Mouse (Mus musculus): ENCODE results near the gene Col10a1. TPM values are rescaled to one million over a fixed set of nuclear protein-coding genes. Genes with fewer than 3 reads are reported as not detected.
A peak's percentile ranks its signal among the peaks of the same experiment; 100 is the strongest.
"Not testable (repeated sequence)": the region's sequence is repeated elsewhere in the genome, so short reads cannot be mapped to it uniquely, and the experiment has no call there.

Col10a1 gene
- polyA plus RNA-seq, 1 experiment from 2014 or later: 0.06 TPM

DNA sequence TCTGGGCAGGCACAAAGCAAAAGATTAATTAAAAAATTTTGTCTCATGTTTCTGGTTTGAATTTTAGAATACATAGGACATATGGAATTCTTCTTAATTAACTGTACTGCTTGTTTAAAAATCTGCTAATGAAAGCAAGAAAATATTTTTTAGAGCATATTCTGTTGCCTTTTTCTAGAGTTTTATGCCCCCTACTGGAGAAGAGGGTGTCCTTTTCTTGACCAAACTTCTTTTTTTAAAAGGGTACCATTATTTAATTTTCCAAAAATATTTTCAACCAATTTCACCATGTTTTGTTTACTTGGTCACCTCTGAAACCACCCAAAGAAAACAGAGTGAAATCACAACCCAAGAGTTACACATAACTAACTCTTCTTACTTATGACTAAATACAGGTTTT is 9.5 kb downstream of the Col10a1 start:
- Histone ChIP-seq H3K27ac (ENCODE audit: low read length) (no peak overlapping the region), H3K4me1 (ENCODE audit: control insufficient read depth, insufficient read depth, low read length) (no peaks in the 10 kb centered on the region), H3K9ac (ENCODE audit: low read depth, low read length) (no peak overlapping the region), H3K4me3 (ENCODE audit: low read length) (no peak overlapping the region), H3K4me2 (ENCODE audit: low read depth, low read length) (no peak overlapping the region), H3K36me3 (ENCODE audit: control insufficient read depth, insufficient read depth, low read length) (peaks cover 3% of the 10 kb centered on the region; the same call in 1 of the 2 replicates), H3K9me3 (ENCODE audit: control insufficient read depth, low read length) (no peaks in the 10 kb centered on the region), H3K27me3 (replicated peaks; ENCODE audit: control insufficient read depth, insufficient read depth, low read length) (no peaks in the 10 kb centered on the region)
- no peak for ATAC-seq

DNA sequence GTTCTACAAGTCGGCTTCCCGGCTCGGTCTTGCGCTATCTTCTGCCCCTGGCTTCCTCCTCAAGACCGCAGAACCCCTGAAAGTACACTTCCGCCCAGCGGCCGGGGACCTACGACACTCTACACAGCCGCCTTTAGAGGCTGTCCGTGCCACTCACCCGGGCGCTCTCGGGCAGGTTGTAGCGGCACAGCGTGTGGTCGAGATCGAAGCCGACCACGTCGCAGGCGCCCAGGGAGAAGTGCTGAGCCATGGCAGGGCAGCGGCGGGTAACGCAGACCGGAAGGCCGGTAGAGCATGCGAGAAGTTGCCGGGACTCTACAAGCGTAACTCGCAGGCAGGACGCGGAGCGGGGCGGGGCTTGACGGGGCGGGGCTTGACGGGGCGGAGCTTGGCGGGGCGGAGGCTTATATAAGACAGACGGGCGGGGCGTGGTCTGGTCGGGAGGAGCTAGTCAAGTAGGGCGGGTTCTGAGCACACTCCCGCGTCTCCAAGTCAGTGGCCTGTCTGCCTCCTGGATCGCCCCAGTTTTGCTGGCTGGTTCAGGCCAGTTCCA is 28.5 kb downstream of the Col10a1 start, which contains the start of gene Nt5dc1:
TSS of gene Nt5dc1 (minus strand) at position 349 of the 553 bp plus-strand sequence.
- peak; percentile 99 for ATAC-seq
- no peaks in the 10 kb centered on the region for H3K27me3 ChIP-seq (replicated peaks; ENCODE audit: control insufficient read depth, insufficient read depth, low read length)
- peak within 1 kb of the TSS; percentile 93 for H3K9ac ChIP-seq (ENCODE audit: low read depth, low read length)
- H3K4me3 ChIP-seq (ENCODE audit: low read length): peak within 1 kb of the TSS; percentile 89
- peak within 1 kb of the TSS; percentile 84 for H3K27ac ChIP-seq (ENCODE audit: low read length)
- peak within 1 kb of the TSS; percentile 73 for H3K4me2 ChIP-seq (ENCODE audit: low read depth, low read length)
- no peaks in the 10 kb centered on the region for H3K36me3 ChIP-seq (ENCODE audit: control insufficient read depth, insufficient read depth, low read length)
- no peaks in the 10 kb centered on the region for H3K9me3 ChIP-seq (ENCODE audit: control insufficient read depth, low read length)
- WGBS: under 1% methylated on average over 38 of the region's 49 CpGs
- peaks cover 6% of the 10 kb centered on the region; the same call in 1 of the 2 replicates for H3K4me1 ChIP-seq (ENCODE audit: control insufficient read depth, insufficient read depth, low read length)

DNA sequence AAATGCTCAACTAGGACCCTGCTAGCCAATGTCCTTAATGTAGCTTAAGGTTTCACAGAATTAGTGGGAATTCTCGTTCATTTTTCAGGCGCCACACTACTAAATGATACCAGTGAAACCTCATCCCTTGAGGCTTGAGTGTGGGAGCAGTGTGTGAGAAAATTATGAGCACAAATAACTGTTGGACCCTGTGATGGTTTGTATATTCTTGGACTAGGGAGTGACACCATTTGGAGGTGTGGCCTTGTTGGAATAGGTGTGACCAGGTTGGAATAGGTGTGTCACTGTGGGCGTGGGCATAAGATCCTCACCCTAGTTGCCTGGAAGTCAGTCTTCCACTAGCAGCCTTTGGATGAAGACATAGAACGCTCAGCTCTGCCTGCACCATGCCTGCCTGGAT is 29.0 kb downstream of the Col10a1 start:
- not testable (repeated sequence) for H3K27me3 ChIP-seq (replicated peaks; ENCODE audit: control insufficient read depth, insufficient read depth, low read length); ATAC-seq; H3K4me1 ChIP-seq (ENCODE audit: control insufficient read depth, insufficient read depth, low read length); H3K27ac ChIP-seq (ENCODE audit: low read length); H3K36me3 ChIP-seq (ENCODE audit: control insufficient read depth, insufficient read depth, low read length); H3K9me3 ChIP-seq (ENCODE audit: control insufficient read depth, low read length)
- 69% methylated on average over 4 of the region's 4 CpGs for WGBS
- H3K4me2 ChIP-seq (ENCODE audit: low read depth, low read length): peak overlapping the region; percentile 73
- H3K9ac ChIP-seq (ENCODE audit: low read depth, low read length): peak overlapping the region; percentile 61
- H3K4me3 ChIP-seq (ENCODE audit: low read length): peak overlapping the region; percentile 89

DNA sequence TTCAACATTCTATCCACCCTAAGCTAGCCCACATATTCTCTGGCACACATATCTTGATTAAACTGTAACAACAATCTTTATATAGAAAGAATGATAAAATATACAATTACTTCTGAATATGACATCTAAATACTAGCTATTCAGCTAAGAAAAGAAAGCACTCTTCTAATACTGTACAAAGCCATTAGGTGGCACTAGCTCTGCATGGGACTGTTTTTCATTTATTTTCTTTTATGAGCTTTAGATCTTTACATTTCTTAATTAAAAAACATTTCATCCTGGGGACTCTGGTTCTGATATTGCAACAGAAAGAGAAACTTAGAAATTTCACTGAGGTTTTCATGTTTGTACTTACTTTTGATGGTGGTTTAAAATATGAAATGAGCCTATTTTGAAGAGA is 42.0 kb downstream of the Col10a1 start:
- no peaks in the 10 kb centered on the region for H3K4me1 ChIP-seq (ENCODE audit: control insufficient read depth, insufficient read depth, low read length)
- H3K9me3 ChIP-seq (ENCODE audit: control insufficient read depth, low read length): no peaks in the 10 kb centered on the region
- no peak for ATAC-seq
- H3K9ac ChIP-seq (ENCODE audit: low read depth, low read length): no peak overlapping the region
- H3K4me2 ChIP-seq (ENCODE audit: low read depth, low read length): no peak overlapping the region
- no peaks in the 10 kb centered on the region for H3K36me3 ChIP-seq (ENCODE audit: control insufficient read depth, insufficient read depth, low read length)
- no peak overlapping the region for H3K4me3 ChIP-seq (ENCODE audit: low read length)
- H3K27ac ChIP-seq (ENCODE audit: low read length): no peak overlapping the region
- H3K27me3 ChIP-seq (replicated peaks; ENCODE audit: control insufficient read depth, insufficient read depth, low read length): no peaks in the 10 kb centered on the region

DNA sequence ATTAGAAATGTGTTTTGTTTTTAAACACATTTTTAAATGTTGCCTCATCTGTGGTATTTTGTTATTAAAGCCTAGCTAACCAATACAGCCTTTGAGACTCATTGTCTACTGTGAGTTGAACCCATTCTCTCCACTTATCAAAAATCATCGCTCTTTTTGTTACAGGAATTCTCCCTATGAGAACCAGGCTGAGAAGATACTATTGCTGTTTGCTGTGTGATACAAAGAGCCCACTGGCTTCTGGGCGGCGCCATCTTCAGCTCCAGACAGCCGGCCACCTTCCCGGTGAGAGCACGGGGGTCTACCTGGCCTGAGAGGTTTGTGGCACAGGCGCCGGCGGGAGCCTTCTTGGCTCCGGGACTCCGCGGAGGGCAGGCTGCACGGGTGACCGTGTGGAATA is 44.4 kb downstream of the Col10a1 start:
- not testable (repeated sequence) for H3K4me3 ChIP-seq (ENCODE audit: low read length); ATAC-seq; H3K4me1 ChIP-seq (ENCODE audit: control insufficient read depth, insufficient read depth, low read length); H3K36me3 ChIP-seq (ENCODE audit: control insufficient read depth, insufficient read depth, low read length); H3K27me3 ChIP-seq (replicated peaks; ENCODE audit: control insufficient read depth, insufficient read depth, low read length); H3K4me2 ChIP-seq (ENCODE audit: low read depth, low read length); H3K9me3 ChIP-seq (ENCODE audit: control insufficient read depth, low read length); H3K9ac ChIP-seq (ENCODE audit: low read depth, low read length); H3K27ac ChIP-seq (ENCODE audit: low read length)
- WGBS: 96% methylated on average over 6 of the region's 14 CpGs

Other genes starting within 250 kb of the Col10a1 start
- 13.6 and 14.8 TPM in 2 replicates for gene Dse, start 182.3 kb upstream of the Col10a1 start, polyA plus RNA-seq (2015; fragmentation: Nextera tagmentation; extraction: Ambion mirVana)
- 49.2 and 51.2 TPM in 2 replicates for gene Tspyl1, start 107.8 kb upstream of the Col10a1 start, polyA plus RNA-seq (2015; fragmentation: Nextera tagmentation; extraction: Ambion mirVana)
- 12.8 and 13.6 TPM in 2 replicates for gene Tspyl4, start 92.5 kb upstream of the Col10a1 start, polyA plus RNA-seq (2015; fragmentation: Nextera tagmentation; extraction: Ambion mirVana)
- 12.5 and 13.4 TPM in 2 replicates for gene Nt5dc1, start 28.6 kb downstream of the Col10a1 start, polyA plus RNA-seq (2015; fragmentation: Nextera tagmentation; extraction: Ambion mirVana)
- gene Frk, start 93.4 kb downstream of the Col10a1 start, polyA plus RNA-seq (2015; fragmentation: Nextera tagmentation; extraction: Ambion mirVana): 21.9 and 26.1 TPM in 2 replicates

All from intestine, embryonic 16.5 days (tissue).